ENCODE assay signal across 26 mouse cellular contexts in genomic region chr9:40139484-40139883, GRCm38 (mm10). TPM values are rescaled to one million over a fixed set of nuclear protein-coding genes. Genes with fewer than 3 reads are reported as not detected.
DNase-seq lines count a peak whose midpoint lies in the region; ATAC-seq and TF ChIP-seq lines count a peak whose summit lies in the region.
"Had no signal": no experiment of that assay in that cellular context is flagged by ENCODE, and none has a peak within 500 bp of the region (broad histone marks: within the 10 kb centered on the region; RNA-seq: fewer than 3 reads in every experiment).

No protein-coding gene starts in this region.

- H3K27me3 ChIP-seq in Patski: no peaks in the 10 kb centered on the region
- H3K27me3 ChIP-seq in kidney, adult 2 months (replicated peaks; ENCODE audit: control insufficient read depth, insufficient read depth, low read length): no peaks in the 10 kb centered on the region
- H3K27me3 ChIP-seq: embryonic facial prominence, embryonic 12.5 days; forebrain, embryonic 13.5 days; forebrain, embryonic 15.5 days had no signal

- no peak overlapping the region for H3K27ac ChIP-seq in kidney, adult 2 months (ENCODE audit: insufficient read depth, low read depth, low read length)
- H3K27ac ChIP-seq: embryonic facial prominence, embryonic 10.5 days; embryonic facial prominence, embryonic 12.5 days; forebrain, embryonic 13.5 days; forebrain, embryonic 15.5 days had no signal

- CTCF ChIA-PET in Patski (lab: Charles Lee): interaction anchor here (1.2 to 2.2 kb wide), 2 partner anchors 21 to 23 kb away, joined by 4 to 8 read pairs; no protein-coding TSS in a partner anchor

- TF ChIP-seq CTCF in Patski (IDR thresholded peaks at IDR 0.05): no peak
- no peak for TF ChIP-seq CTCF in kidney, adult 2 months (conservative IDR thresholded peaks at IDR 0.05; ENCODE audit: insufficient read depth, insufficient read length, low read depth, low read length)

- POLR2A ChIA-PET in Patski (lab: Charles Lee): no interaction called here

- 56% methylated on average over 4 of the region's 4 CpGs for WGBS in kidney, adult 2 months

- H3K4me1 ChIP-seq in kidney, adult 2 months (ENCODE audit: control insufficient read depth, insufficient read depth, low read length): no peaks in the 10 kb centered on the region
- H3K4me1 ChIP-seq: embryonic facial prominence, embryonic 10.5 days; embryonic facial prominence, embryonic 12.5 days; forebrain, embryonic 13.5 days; forebrain, embryonic 15.5 days had no signal

- peak; percentile 96 for ATAC-seq in Patski
- ATAC-seq: activated CD4-positive, CD25-positive, alpha-beta regulatory T cell, adult 4 months; forebrain, embryonic 13.5 days; forebrain, embryonic 15.5 days; forebrain, postnatal 0 days had no signal

- H3K4me3 ChIP-seq in kidney, adult 2 months (ENCODE audit: insufficient read depth, low read depth, low read length): no peak overlapping the region
- H3K4me3 ChIP-seq: embryonic facial prominence, embryonic 10.5 days; embryonic facial prominence, embryonic 12.5 days; forebrain, embryonic 13.5 days; forebrain, embryonic 15.5 days had no signal

- in situ Hi-C loops in Patski (cut with MboI; ENCODE audit: low pct_unique_long_range_greater_than_20kb): no loop called here

- H3K36me3 ChIP-seq in kidney, adult 2 months (ENCODE audit: control insufficient read depth, insufficient read depth, low read length): no peaks in the 10 kb centered on the region
- H3K36me3 ChIP-seq: embryonic facial prominence, embryonic 10.5 days; embryonic facial prominence, embryonic 12.5 days; forebrain, embryonic 15.5 days; G1E had no signal

- no peak for TF ChIP-seq POLR2A in kidney, adult 2 months (IDR thresholded peaks at IDR 0.05; ENCODE audit: low read depth, low read length)

- peak; percentile 20 for DNase-seq in adrenal gland, adult 2 months
- no peak for DNase-seq in adrenal gland, postnatal 14 days
- no peak for DNase-seq in Patski (ENCODE audit: low read depth, low spot score)
- peak; percentile 25 for DNase-seq in ZHBTc4 (ENCODE audit: low read depth, low spot score)
- no peak for DNase-seq in left cerebral cortex, adult 9 months (ENCODE audit: low spot score in 2 of 2)
- DNase-seq in heart, adult 9 months (ENCODE audit: low spot score in 2 of 2): no peak
- DNase-seq in kidney, adult 2 months: no peak
- DNase-seq: adrenal gland, postnatal 10 days; cerebellum, adult 11-12 months; cerebellum, adult 2 months; cerebellum, adult 9-10 months; cerebellum, postnatal 10 days; cerebellum, postnatal 25 days; forebrain, postnatal 0 days had no signal

RNA-seq across cellular contexts. Expression of gene Tmem225, which starts 8.4 kb away (rescaled TPM):
- not detected for total RNA-seq in adrenal gland, adult 2 months (2021)
- not detected in 2 replicates for polyA plus RNA-seq in adrenal gland, adult 2 months (2012; rRNA removed)
- not detected in 2 replicates for total RNA-seq in adrenal gland, postnatal 14 days (2021)
- polyA plus RNA-seq in Patski (2021): not detected
- not detected in 2 replicates for polyA plus RNA-seq in kidney, adult 2 months (2012; rRNA removed)
- total RNA-seq: adrenal gland, adult 18-20 months; adrenal gland, postnatal 10 days; adrenal gland, postnatal 36 days; forebrain, postnatal 0 days had no signal
- polyA plus RNA-seq: activated CD4-positive, CD25-positive, alpha-beta regulatory T cell, adult 4 months; C2C12; cerebellum, adult 2 months; cortical plate, adult 2 months; embryonic facial prominence, embryonic 10.5 days; embryonic facial prominence, embryonic 12.5 days; embryonic facial prominence, embryonic 14.5 days; forebrain, embryonic 11.5 days; forebrain, embryonic 13.5 days; forebrain, embryonic 15.5 days; forebrain, postnatal 0 days; G1E had no signal

RNA-seq across cellular contexts. Expression of gene Olfr985, which starts 9.5 kb away (rescaled TPM):
- not detected for total RNA-seq in adrenal gland, adult 2 months (2021)
- polyA plus RNA-seq in adrenal gland, adult 2 months (2012; rRNA removed): not detected in 2 replicates
- total RNA-seq in adrenal gland, postnatal 14 days (2021): not detected in 2 replicates
- polyA plus RNA-seq in Patski (2021): not detected
- polyA plus RNA-seq in kidney, adult 2 months (2012; rRNA removed): not detected in 2 replicates
- total RNA-seq: adrenal gland, adult 18-20 months; adrenal gland, postnatal 10 days; adrenal gland, postnatal 36 days; forebrain, postnatal 0 days; G1E had no signal
- polyA plus RNA-seq: activated CD4-positive, CD25-positive, alpha-beta regulatory T cell, adult 4 months; C2C12; cerebellum, adult 2 months; cortical plate, adult 2 months; embryonic facial prominence, embryonic 10.5 days; embryonic facial prominence, embryonic 12.5 days; embryonic facial prominence, embryonic 14.5 days; forebrain, embryonic 11.5 days; forebrain, embryonic 13.5 days; forebrain, embryonic 15.5 days; forebrain, postnatal 0 days; G1E had no signal

RNA-seq across cellular contexts. Expression of gene Olfr984, which starts 25.5 kb away (rescaled TPM):
- total RNA-seq in adrenal gland, adult 2 months (2021): not detected
- polyA plus RNA-seq in adrenal gland, adult 2 months (2012; rRNA removed): not detected in 2 replicates
- total RNA-seq in adrenal gland, postnatal 14 days (2021): not detected in 2 replicates
- polyA plus RNA-seq in Patski (2021): not detected
- not detected in 2 replicates for polyA plus RNA-seq in kidney, adult 2 months (2012; rRNA removed)
- total RNA-seq: adrenal gland, adult 18-20 months; adrenal gland, postnatal 10 days; adrenal gland, postnatal 36 days; forebrain, postnatal 0 days had no signal
- polyA plus RNA-seq: C2C12; cerebellum, adult 2 months; cortical plate, adult 2 months; embryonic facial prominence, embryonic 10.5 days; embryonic facial prominence, embryonic 12.5 days; embryonic facial prominence, embryonic 14.5 days; forebrain, embryonic 11.5 days; forebrain, embryonic 13.5 days; forebrain, embryonic 15.5 days; forebrain, postnatal 0 days; G1E had no signal

RNA-seq across cellular contexts. Expression of gene Olfr986, which starts 41.2 kb away (rescaled TPM):
- not detected for total RNA-seq in adrenal gland, adult 2 months (2021)
- not detected in 2 replicates for polyA plus RNA-seq in adrenal gland, adult 2 months (2012; rRNA removed)
- not detected in 2 replicates for total RNA-seq in adrenal gland, postnatal 14 days (2021)
- polyA plus RNA-seq in Patski (2021): not detected
- not detected in 2 replicates for polyA plus RNA-seq in kidney, adult 2 months (2012; rRNA removed)
- total RNA-seq: adrenal gland, adult 18-20 months; adrenal gland, postnatal 10 days; adrenal gland, postnatal 36 days; forebrain, postnatal 0 days had no signal
- polyA plus RNA-seq: C2C12; cerebellum, adult 2 months; cortical plate, adult 2 months; embryonic facial prominence, embryonic 10.5 days; embryonic facial prominence, embryonic 14.5 days; forebrain, embryonic 11.5 days; forebrain, embryonic 13.5 days; forebrain, embryonic 15.5 days; forebrain, postnatal 0 days; G1E had no signal

RNA-seq across cellular contexts. Expression of gene Olfr983, which starts 46.1 kb away (rescaled TPM):
- not detected for total RNA-seq in adrenal gland, adult 2 months (2021)
- not detected in 2 replicates for polyA plus RNA-seq in adrenal gland, adult 2 months (2012; rRNA removed)
- not detected in 2 replicates for total RNA-seq in adrenal gland, postnatal 14 days (2021)
- polyA plus RNA-seq in Patski (2021): not detected
- polyA plus RNA-seq in kidney, adult 2 months (2012; rRNA removed): not detected in 2 replicates
- total RNA-seq: adrenal gland, adult 18-20 months; adrenal gland, postnatal 10 days; adrenal gland, postnatal 36 days; forebrain, postnatal 0 days had no signal
- polyA plus RNA-seq: activated CD4-positive, CD25-positive, alpha-beta regulatory T cell, adult 4 months; C2C12; cerebellum, adult 2 months; cortical plate, adult 2 months; embryonic facial prominence, embryonic 10.5 days; embryonic facial prominence, embryonic 12.5 days; forebrain, embryonic 11.5 days; forebrain, embryonic 13.5 days; forebrain, embryonic 15.5 days; forebrain, postnatal 0 days; G1E had no signal

Comparison
In these comparisons a context has a peak if more than half of its experiments do, and no peak if none do; other contexts are left out.
1. DNase-seq: peak in adrenal gland, adult 2 months (single experiment) and ZHBTc4 (single experiment); none in adrenal gland, postnatal 14 days (single experiment), Patski (single experiment), left cerebral cortex, adult 9 months (0 of 2), heart, adult 9 months (0 of 2) and kidney, adult 2 months (single experiment).